Mouse (Mus musculus): ENCODE data around the gene Nfkb1.

DNA sequence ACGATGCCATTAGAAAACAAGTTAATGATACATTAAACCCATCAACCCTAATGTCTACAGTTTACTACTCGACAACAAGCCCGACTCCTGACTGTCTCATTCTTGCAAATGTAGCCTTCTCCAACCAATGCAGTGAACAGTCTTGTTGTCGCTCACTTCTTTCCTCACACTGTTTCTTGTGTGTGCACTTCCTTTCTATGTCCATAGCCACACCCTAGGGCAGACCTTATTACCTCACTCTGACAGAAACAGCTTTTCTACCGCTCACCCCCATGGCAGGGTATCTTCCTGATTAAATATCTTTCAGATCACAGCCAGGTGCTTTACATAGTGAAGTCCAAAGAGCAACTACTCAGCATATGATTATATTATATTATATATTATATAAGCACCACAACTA, 15.9 kb downstream of the Nfkb1 start:
- TF ChIP-seq CTCF (IDR thresholded peaks at IDR 0.05; ENCODE audit: low read depth, low read length) (no peak), POLR2A (IDR thresholded peaks at IDR 0.05; ENCODE audit: borderline replicate concordance, low read depth, low read length) (no peak)
